Mouse (Mus musculus) layer of hippocampus, postnatal 10 days (tissue): ENCODE measurements around the gene Cdh6. TPM values are rescaled to one million over a fixed set of nuclear protein-coding genes. Genes with fewer than 3 reads are reported as not detected.

Experiments used
- DNase-seq, 2 experiments: peaks; one replicate each; pipeline ENCODE4 v3.0.0; 2021; ENCODE audit warnings: low spot score in 2 of 2
- total RNA-seq, 2 experiments: library from RNA; stranded (reverse); gene quantifications; 2 replicates each; pipeline ENCODE4 v1.2.3; 2021

Gene Cdh6
- total RNA-seq, 2 experiments from 2014 or later, result 12.2 to 13.6 TPM

DNA sequence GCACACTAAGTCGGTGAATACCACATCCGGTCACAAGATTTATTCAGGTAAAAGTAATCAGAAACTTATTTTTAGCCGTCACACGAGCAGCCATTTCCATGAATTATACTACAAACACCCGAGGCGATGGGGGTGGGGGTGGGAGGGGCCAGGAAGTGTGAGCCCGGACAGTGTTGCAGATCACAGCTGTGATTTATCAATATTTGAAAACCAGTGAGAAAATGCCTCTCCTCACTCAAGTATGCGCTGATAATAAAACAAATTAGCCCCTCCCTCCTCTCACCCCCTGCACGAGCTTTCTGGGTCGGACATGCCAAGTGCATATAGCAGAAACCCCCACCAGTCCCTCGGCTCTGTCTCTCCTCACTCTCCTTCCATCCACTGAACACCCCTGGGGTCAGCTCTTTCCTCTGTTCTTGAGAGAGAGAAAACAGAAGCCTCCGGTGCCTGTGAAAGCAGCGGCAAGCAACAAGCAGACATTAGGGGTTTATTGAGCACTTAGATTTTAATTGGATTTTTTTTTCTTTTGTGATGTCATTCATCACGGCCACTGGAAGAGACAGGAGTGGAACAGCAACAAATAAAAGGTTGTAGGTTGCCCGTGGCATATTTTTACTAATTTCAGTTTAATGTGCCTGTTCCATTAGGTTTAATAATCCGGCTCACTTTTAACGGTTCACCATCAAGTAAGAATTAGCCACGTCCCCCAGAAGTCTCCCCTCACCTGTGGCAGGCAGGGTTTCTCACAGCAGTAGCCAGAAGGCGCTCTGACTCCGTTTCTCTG, 105.9 kb downstream of the Cdh6 start:
- DNase-seq, result no peak

DNA sequence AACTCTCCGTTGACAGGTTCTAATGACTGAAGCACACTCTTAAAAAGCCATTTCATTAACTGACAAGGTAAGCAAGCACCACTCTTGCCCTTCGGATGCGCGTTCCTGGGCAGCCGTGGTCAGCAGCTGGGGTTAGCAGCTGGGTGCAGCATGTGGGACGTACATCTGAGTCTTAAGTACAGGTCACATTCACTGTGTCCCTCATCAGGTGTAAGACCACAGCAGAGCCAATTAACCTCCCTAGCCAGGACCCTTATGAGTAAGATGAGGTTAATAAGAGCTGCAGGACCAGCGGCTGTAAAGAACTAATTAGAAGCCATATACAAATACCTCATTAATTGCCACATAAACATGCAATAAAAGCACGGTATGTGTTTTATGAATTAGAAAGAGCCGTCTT, 106.7 kb downstream of the Cdh6 start:
- DNase-seq, result no peak

DNA sequence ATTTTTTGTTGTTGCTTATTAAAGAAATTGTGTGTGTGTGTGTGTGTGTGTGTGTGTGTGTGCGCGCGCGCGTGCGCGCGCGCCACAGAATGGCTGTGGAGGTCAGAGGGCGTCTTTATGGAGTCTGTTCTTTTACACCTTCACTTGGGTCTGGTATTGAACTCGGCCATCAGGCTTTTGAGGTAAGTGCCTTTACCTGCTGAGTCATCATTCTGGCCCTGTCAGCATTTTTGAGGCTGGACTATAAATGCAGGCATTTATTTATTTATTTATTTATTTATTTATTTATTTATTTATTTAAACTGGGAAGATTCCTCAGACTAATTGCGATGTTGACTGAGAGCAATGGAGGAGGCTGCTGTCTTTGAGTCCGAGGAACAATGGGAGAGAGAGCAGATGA, 109.8 kb downstream of the Cdh6 start:
- DNase-seq, result no peak

DNA sequence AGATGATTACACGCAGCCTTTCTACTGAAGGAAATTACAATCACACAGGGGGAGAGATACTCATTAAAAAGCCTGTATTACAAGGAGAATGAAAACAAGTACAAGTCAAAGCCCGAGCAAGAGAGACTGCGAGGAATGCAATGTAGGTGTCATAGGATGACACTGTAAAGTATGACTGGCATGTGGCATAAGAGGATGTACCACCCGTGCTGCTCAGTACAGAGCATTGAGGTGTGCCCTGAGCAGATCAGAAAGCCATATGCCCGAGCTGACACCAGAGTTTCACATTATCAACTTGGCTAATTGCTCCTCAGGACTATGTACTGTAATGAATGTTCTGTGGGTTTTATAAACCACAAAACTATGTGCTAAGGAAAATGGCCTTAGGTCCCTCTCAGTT, 115.7 kb downstream of the Cdh6 start:
- no peak for DNase-seq

DNA sequence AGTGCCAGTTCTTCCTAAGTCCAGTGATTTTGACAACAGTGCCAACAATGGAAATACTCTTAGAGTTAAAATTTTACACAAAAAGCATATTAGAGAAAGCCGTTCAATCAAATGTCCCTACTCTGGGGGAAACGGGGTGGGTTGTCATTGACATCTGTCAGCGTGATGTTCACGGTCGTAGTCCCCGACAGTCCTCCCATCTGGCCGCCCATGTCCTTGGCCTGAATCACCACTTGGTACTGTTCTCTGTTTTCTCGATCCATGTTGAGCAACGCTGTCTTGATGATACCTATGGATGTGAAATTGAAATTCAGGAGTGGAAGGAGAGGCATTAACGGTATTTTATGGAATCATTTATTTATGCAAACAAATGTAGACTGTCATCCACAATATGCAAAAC, 116.2 kb downstream of the Cdh6 start:
- no peak for DNase-seq

DNA sequence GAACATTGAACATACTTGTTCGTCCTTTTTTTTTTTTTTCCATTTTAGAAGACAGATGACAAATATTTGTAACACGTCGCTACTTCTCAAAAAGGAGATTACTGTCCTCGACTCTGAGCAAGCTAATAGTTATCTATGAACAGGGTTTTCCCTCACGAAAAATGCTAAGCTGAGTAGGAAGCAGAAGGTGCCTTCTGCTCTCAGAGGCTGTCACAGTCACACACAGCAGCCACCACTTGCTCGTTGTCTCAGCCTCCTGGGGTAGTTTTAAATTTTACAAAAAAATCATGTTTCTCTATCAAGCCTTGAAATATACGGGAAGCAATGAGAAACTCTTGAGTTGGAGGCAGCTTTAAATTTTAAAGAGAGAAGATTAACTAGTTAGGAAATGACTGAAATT, 125.6 kb downstream of the Cdh6 start:
- DNase-seq, result no peak

DNA sequence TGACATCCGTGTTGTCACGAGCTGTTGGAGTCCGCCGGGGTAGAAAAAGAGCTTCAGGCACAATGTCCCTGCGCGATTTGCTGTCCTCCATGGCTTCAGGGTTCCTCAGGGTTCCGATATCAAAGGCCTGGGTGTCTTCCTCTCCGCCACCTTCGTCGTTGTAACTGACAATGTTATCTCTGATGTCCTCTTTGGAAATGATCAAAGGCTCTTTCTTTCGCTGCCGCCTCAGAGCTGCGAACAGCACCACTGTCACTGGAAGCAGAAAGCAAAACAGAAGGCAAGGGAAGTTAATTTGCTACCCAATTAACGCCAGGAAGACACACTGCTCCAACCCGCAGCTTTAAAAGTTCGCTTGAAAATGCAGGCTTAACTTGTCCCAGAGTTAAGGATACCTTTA, 139.0 kb downstream of the Cdh6 start:
- DNase-seq, result no peak

DNA sequence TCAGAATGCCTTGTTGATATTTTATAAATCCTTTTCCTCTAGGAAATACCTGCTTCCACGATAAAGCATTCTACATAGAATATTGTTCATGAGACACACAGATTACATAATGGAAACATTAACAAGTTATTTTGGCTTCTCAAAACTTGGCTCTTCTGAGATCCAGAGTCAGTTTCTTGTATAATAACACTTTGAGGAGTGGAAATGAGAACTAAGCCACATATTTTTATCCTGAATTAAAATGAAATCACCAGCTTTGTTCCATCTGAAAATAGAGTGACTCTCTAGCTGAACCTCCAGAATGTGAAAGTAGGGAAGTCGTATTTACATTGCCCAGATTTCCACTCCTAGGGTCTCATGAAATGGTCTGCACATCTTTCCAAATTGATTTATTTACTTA, 142.8 kb downstream of the Cdh6 start:
- no peak for DNase-seq

DNA sequence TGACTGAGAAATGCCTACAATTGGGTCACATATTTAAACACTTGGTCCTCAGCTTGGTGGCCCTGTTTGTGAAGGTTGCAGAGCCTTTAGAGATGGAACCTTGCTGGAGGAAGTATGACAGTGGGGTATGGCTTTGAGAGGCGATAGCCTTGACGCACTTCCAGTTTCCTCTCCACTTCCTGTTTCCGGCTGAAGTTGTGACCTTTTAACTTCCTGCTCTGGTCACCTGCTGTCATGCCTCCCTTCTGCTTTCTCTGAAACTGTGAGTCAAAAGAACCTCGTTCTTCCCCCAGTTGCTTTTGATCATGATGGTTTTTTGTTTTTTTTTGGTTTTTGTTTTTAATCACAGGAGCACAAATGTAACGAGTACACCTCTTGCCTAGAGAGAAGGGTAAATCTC, 146.0 kb downstream of the Cdh6 start:
- DNase-seq, result no peak

DNA sequence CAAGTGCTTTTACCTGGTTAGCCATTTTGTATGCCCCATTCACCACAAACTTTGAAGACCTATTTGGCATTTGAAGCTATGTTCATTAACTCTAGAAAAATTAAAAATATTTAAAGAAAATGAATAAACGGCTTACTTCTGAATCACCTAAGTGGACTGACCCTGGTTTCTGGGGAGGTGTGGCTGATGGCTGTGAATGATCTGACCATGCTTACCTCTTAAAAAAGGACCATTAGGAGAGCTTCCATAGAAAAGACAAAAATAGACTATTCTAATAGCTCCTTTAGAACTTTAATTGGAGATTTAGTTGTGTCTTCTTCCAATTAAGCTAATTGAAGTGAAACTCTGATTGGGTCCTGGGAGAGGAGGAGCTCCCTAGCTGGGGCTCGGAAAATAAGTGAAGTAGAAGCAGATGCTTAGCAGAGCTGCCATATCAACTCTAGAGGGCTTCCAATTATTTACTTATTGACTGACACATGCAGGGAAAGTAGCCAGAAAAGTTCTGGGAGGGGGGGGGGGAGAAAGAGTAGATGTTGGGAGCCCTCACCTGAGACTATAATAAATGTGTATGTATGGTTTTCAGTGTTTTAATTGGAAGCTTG, 156.6 kb downstream of the Cdh6 start:
- no peak for DNase-seq

DNA sequence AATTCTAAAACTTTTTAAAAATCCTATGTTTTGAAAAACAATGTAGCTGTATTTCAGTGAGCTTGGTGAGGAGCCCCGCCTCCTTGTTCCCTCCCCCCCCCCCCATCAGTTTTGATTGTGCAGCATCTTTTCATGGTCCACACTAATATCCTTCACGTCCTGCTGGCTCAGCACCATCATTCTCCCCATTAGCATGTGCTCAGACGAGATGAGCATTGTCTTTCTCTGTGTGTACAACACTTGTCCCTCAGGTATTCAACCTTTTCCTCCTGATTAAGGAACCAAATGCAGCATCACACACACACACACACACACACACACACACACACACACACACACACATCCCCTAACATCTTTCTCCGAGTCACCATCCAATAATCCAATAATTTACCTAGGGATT, 164.7 kb downstream of the Cdh6 start:
- no peak for DNase-seq

DNA sequence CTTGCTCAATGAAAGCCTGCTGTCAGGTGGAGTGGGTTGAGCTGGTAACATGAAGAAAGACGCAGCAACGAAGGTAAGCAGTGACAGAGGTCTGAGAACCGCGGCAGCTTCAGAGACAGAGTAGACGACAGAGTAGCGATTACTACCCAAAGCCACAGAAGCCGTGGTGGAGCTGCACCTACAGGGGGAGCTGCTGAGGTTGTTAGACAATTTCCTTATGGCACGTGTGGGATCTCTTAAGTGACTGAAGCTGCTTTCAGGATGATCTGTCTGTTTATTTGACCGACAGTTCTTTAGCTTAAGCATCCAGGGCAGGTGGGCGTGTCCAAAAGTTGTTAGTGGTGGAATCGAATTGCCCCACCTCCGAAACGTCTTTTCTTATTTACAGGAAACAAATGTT, 167.5 kb downstream of the Cdh6 start:
- DNase-seq, result no peak

DNA sequence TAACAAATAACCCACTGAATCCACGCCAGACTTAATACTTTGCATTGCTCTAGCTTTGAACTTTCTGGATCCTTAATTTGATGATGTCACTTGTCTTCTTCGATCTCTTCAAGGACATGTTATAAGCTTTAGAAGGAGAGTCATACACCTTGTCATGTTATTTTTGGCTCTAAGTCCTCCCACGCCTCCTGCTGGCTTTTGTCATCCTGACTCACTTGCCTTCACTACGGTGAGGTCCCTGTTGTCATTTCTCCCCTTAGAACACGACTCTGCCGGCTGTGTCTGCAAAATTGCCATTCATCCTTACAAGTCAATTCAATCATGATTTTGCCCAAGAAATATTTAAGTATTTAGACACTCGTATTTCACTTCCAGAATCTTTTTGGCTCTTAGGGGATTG, 171.9 kb downstream of the Cdh6 start:
- DNase-seq, result no peak

DNA sequence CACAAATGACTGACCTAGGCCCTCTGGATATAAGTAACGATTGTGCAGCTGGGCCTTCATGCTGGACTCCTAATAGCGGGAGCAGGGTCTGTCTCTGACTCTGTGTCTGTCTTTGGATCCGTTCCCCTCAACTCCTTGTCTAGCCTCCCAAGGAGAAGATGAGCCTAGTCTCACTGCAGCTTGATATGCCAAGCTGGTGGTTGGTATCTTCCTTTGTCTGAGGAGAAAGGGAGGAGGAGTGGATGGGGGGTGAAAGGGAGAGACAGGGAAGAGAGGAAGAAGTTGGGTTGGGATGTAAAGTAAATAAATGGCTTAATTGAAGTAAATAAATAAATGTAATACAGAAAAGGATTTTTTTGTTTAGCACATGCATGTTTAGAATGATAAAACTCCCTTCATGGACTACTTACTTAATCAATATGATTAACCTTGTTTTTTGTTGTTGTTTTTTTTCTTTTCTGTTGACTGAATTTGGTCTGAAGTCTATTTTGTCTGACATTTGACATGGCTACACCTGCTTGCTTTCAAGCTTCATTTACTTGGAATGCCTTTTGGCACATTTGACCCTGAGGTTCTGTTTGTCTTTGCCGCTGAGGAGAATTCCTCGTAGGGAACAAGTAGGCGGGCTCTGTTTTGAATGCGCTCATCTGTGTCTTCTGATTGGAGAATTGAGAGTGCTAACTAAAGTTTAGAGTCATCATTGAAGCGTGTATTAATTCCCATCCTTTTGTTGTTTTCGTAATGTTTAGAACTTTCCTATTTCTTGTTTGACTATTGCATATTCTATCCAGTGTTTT, 178.7 kb downstream of the Cdh6 start:
- no peak for DNase-seq
